Comparison of ENCODE assay signal across 10 mouse cellular contexts in the genomic region with DNA sequence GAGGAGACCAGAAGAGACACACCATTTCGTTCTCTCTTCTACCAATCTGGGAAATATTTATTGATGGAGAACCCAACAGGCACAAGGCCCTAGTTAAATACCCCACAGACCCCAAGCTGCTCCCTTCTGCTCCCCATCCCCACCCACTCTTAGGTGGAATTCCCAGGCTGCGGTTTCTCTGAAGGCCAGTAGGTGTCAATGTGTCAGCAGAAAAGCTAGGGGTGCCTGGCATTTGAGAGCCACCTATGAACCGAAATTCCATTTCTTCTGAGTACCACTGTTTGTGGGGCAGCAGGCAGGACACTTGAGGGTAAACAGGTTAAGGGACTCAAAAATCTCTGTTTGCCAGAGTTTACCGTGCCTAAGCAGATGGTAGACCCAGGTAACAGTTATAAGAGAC. TPM values are rescaled to one million over a fixed set of nuclear protein-coding genes. Genes with fewer than 3 reads are reported as not detected.
DNase-seq lines count a peak whose midpoint lies in the region; ATAC-seq lines count a peak whose summit lies in the region.
"Had no signal": no experiment of that assay in that cellular context is flagged by ENCODE, and none has a peak within 500 bp of the region (broad histone marks: within the 10 kb centered on the region; RNA-seq: fewer than 3 reads in every experiment).

No protein-coding gene starts in this region.

- H3K4me2 ChIP-seq in midbrain, embryonic 16.5 days (ENCODE audit: low read length): no peak overlapping the region

- DNase-seq in gastrocnemius, postnatal 14 days: peak; percentile 31
- DNase-seq in gastrocnemius, postnatal 4 days (ENCODE audit: low spot score in 2 of 2): no peak
- DNase-seq in midbrain, embryonic 10.5 days (ENCODE audit: low spot score): no peak
- peak; percentile 67 for DNase-seq in brain, adult 2 months (ENCODE audit: low read depth, low spot score)
- peak; percentile 16 for DNase-seq in retina, adult 2 months (ENCODE audit: low read depth, low spot score)
- no peak for DNase-seq in urinary bladder, postnatal 10 days (ENCODE audit: low spot score)

- peaks cover 70% of the 10 kb centered on the region for H3K4me1 ChIP-seq in midbrain, embryonic 10.5 days
- peaks cover 10% of the 10 kb centered on the region for H3K4me1 ChIP-seq in midbrain, embryonic 16.5 days (ENCODE audit: control insufficient read depth, insufficient read depth, low read length)

- H3K27ac ChIP-seq in midbrain, embryonic 10.5 days (replicated peaks): peak overlapping the region; percentile 87
- no peak overlapping the region for H3K27ac ChIP-seq in midbrain, embryonic 16.5 days (ENCODE audit: low read length)
- H3K27ac ChIP-seq: macrophage had no signal

- H3K9ac ChIP-seq in midbrain, embryonic 16.5 days (ENCODE audit: low read depth, low read length): no peak overlapping the region

- ATAC-seq in midbrain, embryonic 16.5 days: no peak
- ATAC-seq in megakaryocyte, adult 5-6 weeks (ENCODE audit: poor library complexity, severe bottlenecking): no peak

- no peak overlapping the region for H3K4me3 ChIP-seq in midbrain, embryonic 10.5 days
- no peak overlapping the region for H3K4me3 ChIP-seq in midbrain, embryonic 16.5 days (ENCODE audit: low read depth, low read length)

- no peaks in the 10 kb centered on the region for H3K9me3 ChIP-seq in midbrain, embryonic 10.5 days (replicated peaks)
- H3K9me3 ChIP-seq in midbrain, embryonic 16.5 days (replicated peaks; ENCODE audit: control insufficient read depth, low read length, poor library complexity, severe bottlenecking): no peaks in the 10 kb centered on the region

- 37% methylated on average over 4 of the region's 4 CpGs for WGBS in midbrain, embryonic 10.5 days
- WGBS in midbrain, embryonic 16.5 days: 38% methylated on average over 4 of the region's 4 CpGs

- H3K36me3 ChIP-seq in midbrain, embryonic 10.5 days: no peaks in the 10 kb centered on the region
- no peaks in the 10 kb centered on the region for H3K36me3 ChIP-seq in midbrain, embryonic 16.5 days (ENCODE audit: control insufficient read depth, insufficient read depth, low read length)

- intact Hi-C loops in gastrocnemius, postnatal 14 days (cut with DNase I; ENCODE audit: low total_unique reads): no loop called here

- peaks cover 43% of the 10 kb centered on the region for H3K27me3 ChIP-seq in midbrain, embryonic 10.5 days (ENCODE audit: low read depth, poor library complexity, severe bottlenecking)
- no peaks in the 10 kb centered on the region for H3K27me3 ChIP-seq in midbrain, embryonic 16.5 days (ENCODE audit: control insufficient read depth, insufficient read depth, low read depth, low read length)

RNA-seq across cellular contexts. Expression of gene Ccdc182, which starts 2.2 kb away (rescaled TPM):
- not detected for total RNA-seq in gastrocnemius, postnatal 14 days (2021)
- not detected for total RNA-seq in gastrocnemius, postnatal 4 days (2021)
- 4.7 and 6.0 TPM in 2 replicates for polyA plus RNA-seq in midbrain, embryonic 10.5 days (2016; fragmentation: Nextera tagmentation; extraction: Ambion mirVana)
- polyA plus RNA-seq in midbrain, embryonic 16.5 days (2015; fragmentation: Nextera tagmentation; extraction: Ambion mirVana): 0.17 TPM in 1 of 2 replicates, not detected in the other
- total RNA-seq in megakaryocyte, adult 5-6 weeks (2015): not detected in 2 replicates
- total RNA-seq in megakaryocyte, adult 5-6 weeks (2017): not detected in 2 replicates
- polyA plus RNA-seq: macrophage; stomach, embryonic 14.5 days had no signal

Comparison
In these comparisons a context has a peak if more than half of its experiments do, and no peak if none do; other contexts are left out.
1. DNase-seq: peak in gastrocnemius, postnatal 14 days (single experiment), brain, adult 2 months (single experiment) and retina, adult 2 months (single experiment); none in gastrocnemius, postnatal 4 days (0 of 2), midbrain, embryonic 10.5 days (single experiment) and urinary bladder, postnatal 10 days (single experiment).